Mouse (Mus musculus) stomach, postnatal 0 days (tissue): ENCODE measurements around the gene Olfr93. TPM values are rescaled to one million over a fixed set of nuclear protein-coding genes. Genes with fewer than 3 reads are reported as not detected.

Source experiments
- ATAC-seq: fragments of 200-750 bp; cut with Nextera tagmentation; 2 replicates; pipeline ENCODE4 v1.8.0; 2017; ENCODE audit not compliant: low FRiP score, low TSS enrichment
- DNase-seq: peaks from one replicate; pipeline ENCODE4 v3.0.0-alpha.2; 2016; ENCODE audit warnings: low spot score
- H3K27ac ChIP-seq: fragments of 300-500 bp; sonication (generic); replicated peaks from 2 replicates; pipeline ENCODE4 v1.5.1; 2014; ENCODE audit warnings: mild to moderate bottlenecking, control low read depth
- H3K27me3 ChIP-seq: fragments of 300-500 bp; sonication (generic); 2 replicates; pipeline ENCODE4 v1.6.1; 2014; ENCODE audit warnings: low read length; ENCODE audit not compliant: control insufficient read depth, insufficient read depth
- H3K36me3 ChIP-seq: fragments of 300-500 bp; sonication (generic); 2 replicates; pipeline ENCODE4 v1.6.1; 2014; ENCODE audit warnings: low read length, mixed read lengths; ENCODE audit not compliant: control insufficient read depth, insufficient read depth
- H3K4me1 ChIP-seq: fragments of 300-500 bp; sonication (generic); replicated peaks from 2 replicates; pipeline ENCODE4 v1.6.1; 2014; ENCODE audit warnings: antibody characterized with exemption; ENCODE audit not compliant: control insufficient read depth, insufficient read depth
- H3K4me2 ChIP-seq: fragments of 300-500 bp; sonication (generic); replicated peaks from 2 replicates; pipeline ENCODE4 v1.6.1; 2014; ENCODE audit warnings: low read depth, mild to moderate bottlenecking, control low read depth, moderate library complexity
- H3K4me3 ChIP-seq: fragments of 300-500 bp; sonication (generic); 2 replicates; pipeline ENCODE4 v1.5.1; 2014; ENCODE audit warnings: low read depth, low read length, control low read depth
- H3K9ac ChIP-seq: fragments of 300-500 bp; sonication (generic); 2 replicates; pipeline ENCODE4 v1.6.1; 2014; ENCODE audit warnings: mild to moderate bottlenecking, low read length, control low read depth, mixed read lengths
- H3K9me3 ChIP-seq: fragments of 300-500 bp; sonication (generic); 2 replicates; pipeline ENCODE4 v1.6.1; 2016; ENCODE audit warnings: low read length; ENCODE audit not compliant: control insufficient read depth
- CTCF ChIP-seq: IDR thresholded peaks from 2 replicates; pipeline ENCODE4 v1.5.1; 2016; ENCODE audit warnings: antibody characterized with exemption, low read depth, mild to moderate bottlenecking, moderate library complexity
- EP300 ChIP-seq: optimal IDR thresholded peaks from 2 replicates; pipeline ENCODE3; 2016; ENCODE audit warnings: antibody characterized with exemption
- WGBS: fragments of 180-500 bp; shearing (Covaris S2); extraction: QIAGEN DNeasy Blood & Tissue Kit; methylation state at CpG from one replicate; pipeline ENCODE4 v1.1.7; 2014; 5-methylcytosine and 5-hydroxymethylcytosine counted together
- polyA plus RNA-seq: library from polyadenylated mRNA; unstranded; fragments of >200 nt; fragmentation: Nextera tagmentation; extraction: Ambion mirVana; gene quantifications from 2 replicates; pipeline ENCODE4 v1.2.1, GENCODE M21; 2015

Olfr93 gene
- polyA plus RNA-seq, 1 experiment from 2014 or later: not detected

DNA sequence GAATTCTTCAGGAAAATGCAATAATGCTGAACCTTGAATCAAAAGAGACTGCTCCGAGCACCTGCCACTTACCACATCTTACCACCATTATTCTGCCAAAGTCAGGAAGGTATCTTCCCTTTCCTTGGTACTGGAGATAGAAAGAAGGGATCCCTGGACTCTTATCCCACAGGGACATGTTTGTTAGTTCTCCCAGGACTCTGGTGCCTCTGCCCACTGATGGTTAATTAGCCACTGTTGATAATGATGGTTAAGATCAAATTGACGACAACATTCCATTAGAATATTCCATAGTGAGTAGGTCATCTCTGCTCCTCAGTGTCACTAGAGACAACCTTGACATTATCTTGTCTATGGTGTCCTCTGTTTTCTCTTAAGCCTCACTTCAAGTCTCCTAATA lies 41.3 kb downstream of the Olfr93 start, which contains the start of gene Olfr92:
TSS of gene Olfr92 (minus strand) at position 101 of the 400 bp plus-strand sequence.
- 88% methylated on average over 2 of the region's 2 CpGs for WGBS
- no peak within 1 kb of the TSS for H3K9ac ChIP-seq
- no peaks in the 10 kb centered on the region for H3K36me3 ChIP-seq
- H3K27ac ChIP-seq: no peak within 1 kb of the TSS
- H3K4me1 ChIP-seq: no peaks in the 10 kb centered on the region
- DNase-seq: no peak
- TF ChIP-seq CTCF: no peak
- no peak for TF ChIP-seq EP300
- H3K4me3 ChIP-seq: no peak within 1 kb of the TSS
- ATAC-seq: no peak
- no peaks in the 10 kb centered on the region for H3K9me3 ChIP-seq
- no peaks in the 10 kb centered on the region for H3K27me3 ChIP-seq
- H3K4me2 ChIP-seq: no peak within 1 kb of the TSS

DNA sequence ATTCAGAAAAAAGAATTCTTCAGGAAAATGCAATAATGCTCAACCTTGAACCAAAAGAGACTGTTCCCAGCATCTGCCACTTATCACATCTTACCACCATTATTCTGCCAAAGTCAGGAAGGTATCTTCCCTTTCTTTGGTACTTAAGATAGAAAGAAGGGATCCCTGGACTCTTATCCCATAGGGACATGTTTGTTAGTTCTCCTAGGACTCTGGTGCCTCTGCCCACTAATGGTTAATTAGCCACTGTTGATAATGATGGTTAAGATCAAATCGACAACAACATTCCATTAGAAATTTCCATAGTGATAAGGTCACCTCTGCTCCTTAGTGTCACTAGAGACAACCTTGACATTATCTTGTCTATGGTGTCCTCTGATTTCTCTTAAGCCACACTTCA lies 63.1 kb downstream of the Olfr93 start, which contains the start of gene Olfr91:
TSS of gene Olfr91 (minus strand) at position 101 of the 400 bp plus-strand sequence.
- Histone ChIP-seq H3K36me3 (no peaks in the 10 kb centered on the region), H3K27me3 (no peaks in the 10 kb centered on the region), H3K4me1 (no peaks in the 10 kb centered on the region), H3K9ac (no peak within 1 kb of the TSS), H3K4me3 (no peak within 1 kb of the TSS), H3K9me3 (no peaks in the 10 kb centered on the region), H3K4me2 (no peak within 1 kb of the TSS), H3K27ac (no peak within 1 kb of the TSS)
- ATAC-seq: no peak
- 83% methylated on average over 1 of the region's 1 CpGs for WGBS
- no peak for DNase-seq
- no peak for TF ChIP-seq CTCF
- no peak for TF ChIP-seq EP300

- Histone ChIP-seq H3K4me2 (no peak overlapping the region), H3K9me3 (no peaks in the 10 kb centered on the region), H3K27me3 (no peaks in the 10 kb centered on the region), H3K4me1 (no peaks in the 10 kb centered on the region), H3K4me3 (no peak overlapping the region), H3K9ac (no peak overlapping the region), H3K27ac (no peak overlapping the region), H3K36me3 (no peaks in the 10 kb centered on the region)
- WGBS: 76% methylated on average over 5 of the region's 5 CpGs
- ATAC-seq: no peak
- DNase-seq: no peak
- TF ChIP-seq EP300 (no peak), CTCF (no peak)
These were observed 68.0 kb downstream of the Olfr93 start for GRCm38 (mm10) chr17:37093289-37093688.

- Histone ChIP-seq H3K27ac (no peak overlapping the region), H3K4me2 (no peak overlapping the region), H3K9me3 (no peaks in the 10 kb centered on the region), H3K27me3 (no peaks in the 10 kb centered on the region), H3K4me1 (no peaks in the 10 kb centered on the region), H3K9ac (no peak overlapping the region), H3K36me3 (no peaks in the 10 kb centered on the region), H3K4me3 (no peak overlapping the region)
- WGBS: 71% methylated on average over 1 of the region's 1 CpGs
- no peak for DNase-seq
- ATAC-seq: no peak
- TF ChIP-seq CTCF (no peak), EP300 (no peak)
These were observed 69.1 kb downstream of the Olfr93 start for GRCm38 (mm10) chr17:37092198-37092597.

Other genes with a start within 250 kb of the Olfr93 start
- gene Rnf39, start 218.6 kb downstream of the Olfr93 start, polyA plus RNA-seq: 48.9 and 53.1 TPM in 2 replicates
- 77.9 and 79.7 TPM in 2 replicates for gene Ppp1r11, start 209.8 kb downstream of the Olfr93 start, polyA plus RNA-seq
- 49.4 and 58.6 TPM in 2 replicates for gene Znrd1, start 202.9 kb downstream of the Olfr93 start, polyA plus RNA-seq
- gene Znrd1as, start 202.9 kb downstream of the Olfr93 start, polyA plus RNA-seq: 4.5 and 5.2 TPM in 2 replicates
- gene 2410137M14Rik, start 180.3 kb downstream of the Olfr93 start, polyA plus RNA-seq: not detected in 2 replicates
- 0.05 and 0.08 TPM in 2 replicates for gene H2-M5, start 172.0 kb downstream of the Olfr93 start, polyA plus RNA-seq
- 9.9 and 10.0 TPM in 2 replicates for gene Zfp57, start 160.3 kb downstream of the Olfr93 start, polyA plus RNA-seq
- gene Mog, start 138.1 kb downstream of the Olfr93 start, polyA plus RNA-seq: 0.08 TPM in 1 of 2 replicates, not detected in the other
- 3.8 and 4.3 TPM in 2 replicates for gene Gabbr1, start 115.5 kb downstream of the Olfr93 start, polyA plus RNA-seq
- not detected in 2 replicates for gene Olfr90, start 73.0 kb downstream of the Olfr93 start, polyA plus RNA-seq
- gene Olfr91, start 63.2 kb downstream of the Olfr93 start, polyA plus RNA-seq: not detected in 2 replicates
- gene Olfr92, start 41.4 kb downstream of the Olfr93 start, polyA plus RNA-seq: not detected in 2 replicates
- gene Ubd, start 32.4 kb upstream of the Olfr93 start, polyA plus RNA-seq: 0.15 and 0.27 TPM in 2 replicates
- 0.16 and 0.19 TPM in 2 replicates for gene Olfr94, start 39.5 kb upstream of the Olfr93 start, polyA plus RNA-seq
- not detected in 2 replicates for gene Olfr95, start 51.6 kb upstream of the Olfr93 start, polyA plus RNA-seq
- not detected in 2 replicates for gene Olfr96, start 58.7 kb upstream of the Olfr93 start, polyA plus RNA-seq
- not detected in 2 replicates for gene Olfr97, start 75.8 kb upstream of the Olfr93 start, polyA plus RNA-seq
- gene Olfr98, start 102.3 kb upstream of the Olfr93 start, polyA plus RNA-seq: not detected in 2 replicates
- 4.2 and 4.3 TPM in 2 replicates for gene H2-M3, start 108.7 kb upstream of the Olfr93 start, polyA plus RNA-seq
- gene Olfr99, start 122.0 kb upstream of the Olfr93 start, polyA plus RNA-seq: not detected in 2 replicates
- gene Olfr101, start 142.8 kb upstream of the Olfr93 start, polyA plus RNA-seq: not detected in 2 replicates
- gene Olfr102, start 155.6 kb upstream of the Olfr93 start, polyA plus RNA-seq: not detected in 2 replicates
- not detected in 2 replicates for gene Olfr103, start 178.2 kb upstream of the Olfr93 start, polyA plus RNA-seq
- not detected in 2 replicates for gene Olfr104-ps, start 198.1 kb upstream of the Olfr93 start, polyA plus RNA-seq
- not detected in 2 replicates for gene Olfr105-ps, start 217.5 kb upstream of the Olfr93 start, polyA plus RNA-seq
- not detected in 2 replicates for gene Olfr106-ps, start 228.9 kb upstream of the Olfr93 start, polyA plus RNA-seq
- gene Olfr107, start 237.7 kb upstream of the Olfr93 start, polyA plus RNA-seq: not detected in 2 replicates